Mouse (Mus musculus) hindbrain, embryonic 15.5 days (tissue): Measurements from ENCODE around the gene Hils1. TPM values are rescaled to one million over a fixed set of nuclear protein-coding genes. Genes with fewer than 3 reads are reported as not detected.
A peak's percentile ranks its signal among the peaks of the same experiment; 100 is the strongest.

Experiments
- ATAC-seq: fragments of 200-750 bp; cut with Nextera tagmentation; 2 replicates; pipeline ENCODE4 v1.8.0; 2017; ENCODE audit warnings: low read depth, moderate number of reproducible peaks, moderate TSS enrichment; ENCODE audit not compliant: low FRiP score
- H3K27ac ChIP-seq: fragments of 300-500 bp; sonication (generic); replicated peaks from 2 replicates; pipeline ENCODE4 v1.5.1; 2015; ENCODE audit warnings: mild to moderate bottlenecking, inconsistent platforms
- H3K27me3 ChIP-seq: fragments of 300-500 bp; sonication (generic); 2 replicates; pipeline ENCODE4 v1.6.1; 2015; ENCODE audit warnings: control low read depth, inconsistent platforms
- H3K36me3 ChIP-seq: fragments of 300-500 bp; sonication (generic); 2 replicates; pipeline ENCODE4 v1.6.1; 2015; ENCODE audit warnings: control low read depth, inconsistent platforms
- H3K4me1 ChIP-seq: fragments of 300-500 bp; sonication (generic); replicated peaks from 2 replicates; pipeline ENCODE4 v1.6.1; 2015; ENCODE audit warnings: control low read depth, inconsistent platforms
- H3K4me2 ChIP-seq: fragments of 300-500 bp; sonication (generic); 2 replicates; pipeline ENCODE4 v1.6.1; 2015; ENCODE audit warnings: moderate library complexity, mild to moderate bottlenecking, inconsistent platforms
- H3K4me3 ChIP-seq: fragments of 300-500 bp; sonication (generic); 2 replicates; pipeline ENCODE4 v1.5.1; 2015; ENCODE audit warnings: mild to moderate bottlenecking, inconsistent platforms
- H3K9ac ChIP-seq: fragments of 300-500 bp; sonication (generic); 2 replicates; pipeline ENCODE4 v1.6.1; 2015; ENCODE audit warnings: inconsistent platforms
- H3K9me3 ChIP-seq: fragments of 300-500 bp; sonication (generic); 2 replicates; pipeline ENCODE4 v1.6.1; 2016; ENCODE audit warnings: control low read depth, inconsistent platforms
- WGBS: fragments of 180-500 bp; shearing (Covaris S2); methylation state at CpG from one replicate; pipeline ENCODE4 v1.1.7; 2015; 5-methylcytosine and 5-hydroxymethylcytosine counted together
- polyA plus RNA-seq: library from polyadenylated mRNA; unstranded; fragments of >200 nt; fragmentation: Nextera tagmentation; extraction: Ambion mirVana; gene quantifications from 2 replicates; pipeline ENCODE4 v1.2.1, GENCODE M21; 2015

The Hils1 gene
- polyA plus RNA-seq, 1 experiment from 2014 or later: not detected

- ATAC-seq: no peak
- Histone ChIP-seq H3K4me3 (no peak overlapping the region), H3K36me3 (peaks cover 38% of the 10 kb centered on the region), H3K9me3 (no peaks in the 10 kb centered on the region), H3K4me2 (no peak overlapping the region), H3K27me3 (no peaks in the 10 kb centered on the region), H3K4me1 (peaks cover 40% of the 10 kb centered on the region), H3K9ac (no peak overlapping the region), H3K27ac (peak overlapping the region; percentile 67; the same call in 1 of the 2 replicates)
- WGBS: 77% methylated on average over 8 of the region's 8 CpGs
These were observed 32.7 kb downstream of the Hils1 start for GRCm38 (mm10) chr11:95000128-95000527.

DNA sequence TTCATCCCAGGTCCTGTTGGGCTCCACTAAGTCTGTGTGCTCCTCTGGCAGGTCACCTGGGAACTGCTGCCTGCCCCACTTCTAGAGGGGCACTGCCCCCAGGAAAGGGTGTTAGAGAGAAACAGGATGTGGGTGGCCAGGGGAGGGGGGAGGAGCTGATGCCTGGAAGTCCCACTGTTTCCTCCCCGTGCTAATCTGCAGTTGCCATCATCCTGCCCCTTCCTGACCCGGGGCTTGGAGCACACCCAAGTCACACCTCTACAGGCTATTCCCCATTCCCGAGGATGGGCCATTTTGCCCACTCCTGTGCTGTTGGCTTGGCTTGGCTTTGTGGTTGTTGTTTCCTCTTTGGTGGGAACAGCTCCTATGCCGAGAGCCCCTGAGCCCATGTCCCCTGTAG lies 33.2 kb downstream of the Hils1 start:
- Histone ChIP-seq H3K27me3 (no peaks in the 10 kb centered on the region), H3K4me3 (no peak overlapping the region), H3K4me1 (peaks cover 36% of the 10 kb centered on the region), H3K9me3 (no peaks in the 10 kb centered on the region), H3K36me3 (peaks cover 38% of the 10 kb centered on the region), H3K9ac (peak overlapping the region; percentile 12; the same call in 1 of the 2 replicates), H3K4me2 (peak overlapping the region; percentile 16; the same call in 1 of the 2 replicates), H3K27ac (peak overlapping the region; percentile 67)
- 38% methylated on average over 4 of the region's 4 CpGs for WGBS
- 0 out of 2 replicates have a peak, but pooled peaks have one; percentile 3 for ATAC-seq

DNA sequence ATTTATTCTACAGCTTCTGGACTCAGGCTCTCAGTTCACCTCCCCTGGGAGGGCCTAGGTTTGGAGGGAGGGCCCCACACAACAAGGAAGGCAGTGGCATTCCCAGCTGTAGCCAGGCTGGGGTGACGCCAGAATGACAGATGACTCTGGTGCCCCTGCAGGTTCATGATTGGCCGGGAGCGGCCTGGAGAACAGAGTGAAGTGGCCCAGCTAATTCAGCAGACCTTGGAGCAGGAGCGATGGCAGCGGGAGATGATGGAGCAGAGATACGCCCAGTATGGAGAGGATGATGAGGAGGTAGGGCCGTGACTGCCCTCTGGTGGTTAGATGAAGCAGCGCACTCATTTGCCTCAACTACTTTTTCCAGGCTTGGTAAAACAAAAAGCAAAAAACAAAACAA lies 33.7 kb downstream of the Hils1 start:
- Histone ChIP-seq H3K4me1 (peaks cover 34% of the 10 kb centered on the region), H3K36me3 (peaks cover 38% of the 10 kb centered on the region), H3K4me2 (peak overlapping the region; percentile 16; the same call in 1 of the 2 replicates), H3K9me3 (no peaks in the 10 kb centered on the region), H3K4me3 (no peak overlapping the region), H3K27ac (peak overlapping the region; percentile 67), H3K9ac (peak overlapping the region; percentile 12; the same call in 1 of the 2 replicates), H3K27me3 (no peaks in the 10 kb centered on the region)
- 0% methylated on average over 8 of the region's 8 CpGs for WGBS
- peak; percentile 49; the same call in 1 of the 2 replicates for ATAC-seq

- no peak overlapping the region for H3K4me2 ChIP-seq
- H3K9me3 ChIP-seq: no peaks in the 10 kb centered on the region
- peaks cover 35% of the 10 kb centered on the region for H3K4me1 ChIP-seq
- ATAC-seq: no peak
- WGBS: 83% methylated on average over 21 of the region's 21 CpGs
- H3K9ac ChIP-seq: no peak overlapping the region
- H3K36me3 ChIP-seq: peaks cover 33% of the 10 kb centered on the region
- H3K4me3 ChIP-seq: no peak overlapping the region
- no peaks in the 10 kb centered on the region for H3K27me3 ChIP-seq
- H3K27ac ChIP-seq: no peak overlapping the region
These were observed 34.4 kb downstream of the Hils1 start for GRCm38 (mm10) chr11:95001584-95002347.

GRCm38 (mm10) chr11:95002705-95003104 lies 35.3 kb downstream of the Hils1 start:
- WGBS: 93% methylated on average over 8 of the region's 8 CpGs
- no peaks in the 10 kb centered on the region for H3K27me3 ChIP-seq
- no peak overlapping the region for H3K4me3 ChIP-seq
- no peak overlapping the region for H3K27ac ChIP-seq
- no peak for ATAC-seq
- peaks cover 26% of the 10 kb centered on the region for H3K36me3 ChIP-seq
- H3K4me1 ChIP-seq: peaks cover 39% of the 10 kb centered on the region
- H3K9ac ChIP-seq: no peak overlapping the region
- no peak overlapping the region for H3K4me2 ChIP-seq
- no peaks in the 10 kb centered on the region for H3K9me3 ChIP-seq

- Histone ChIP-seq H3K36me3 (peaks cover 25% of the 10 kb centered on the region), H3K4me1 (peaks cover 46% of the 10 kb centered on the region)
- ATAC-seq: no peak
These were observed 36.9 kb downstream of the Hils1 start for GRCm38 (mm10) chr11:95004136-95004936.

DNA sequence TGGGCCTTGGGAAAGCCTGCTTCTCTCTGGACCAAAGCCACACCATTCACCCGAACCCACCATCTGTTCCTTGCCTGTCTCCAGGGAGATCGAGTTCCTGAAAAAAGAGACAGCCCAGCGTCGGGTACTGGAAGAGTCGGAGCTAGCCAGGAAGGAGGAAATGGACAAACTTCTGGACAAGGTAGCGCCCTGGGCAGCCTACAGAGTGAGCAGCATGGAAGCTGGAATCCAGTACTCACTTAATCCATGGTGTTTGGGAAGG lies 37.5 kb downstream of the Hils1 start:
- Histone ChIP-seq H3K27me3 (no peaks in the 10 kb centered on the region), H3K9ac (no peak overlapping the region), H3K27ac (no peak overlapping the region), H3K9me3 (no peaks in the 10 kb centered on the region), H3K36me3 (peaks cover 25% of the 10 kb centered on the region), H3K4me1 (peaks cover 48% of the 10 kb centered on the region), H3K4me3 (no peak overlapping the region), H3K4me2 (no peak overlapping the region)
- WGBS: 51% methylated on average over 6 of the region's 6 CpGs
- no peak for ATAC-seq

More at GRCm38 (mm10) chr11:95004136-95004936, 36.9 kb downstream of the Hils1 start:
- no peak overlapping the region for H3K4me2 ChIP-seq
- no peak overlapping the region for H3K9ac ChIP-seq
- H3K27ac ChIP-seq: no peak overlapping the region
- no peaks in the 10 kb centered on the region for H3K9me3 ChIP-seq
- WGBS: 85% methylated on average over 12 of the region's 12 CpGs
- no peaks in the 10 kb centered on the region for H3K27me3 ChIP-seq
- H3K4me3 ChIP-seq: no peak overlapping the region

DNA sequence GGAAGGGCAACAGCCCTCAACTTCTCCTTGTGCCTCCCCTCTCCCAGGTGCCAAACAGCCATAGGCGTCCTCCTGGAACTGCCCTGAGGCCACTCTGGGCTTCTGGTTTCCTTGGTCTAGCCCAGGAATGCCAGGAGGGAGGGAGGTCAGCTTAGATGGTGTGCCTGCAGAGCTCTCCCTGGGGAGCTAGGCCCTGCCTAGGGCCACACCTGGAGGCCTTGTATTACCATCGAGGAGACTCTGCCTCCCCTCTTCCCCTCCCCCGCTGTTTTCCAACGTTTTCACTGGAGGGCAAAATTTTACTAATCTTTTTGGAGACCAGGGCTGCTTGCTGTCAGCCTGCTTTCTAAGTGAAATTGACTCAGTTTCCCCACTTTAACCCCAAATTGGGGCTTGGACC lies 38.6 kb downstream of the Hils1 start:
- peaks cover 25% of the 10 kb centered on the region for H3K36me3 ChIP-seq
- no peaks in the 10 kb centered on the region for H3K27me3 ChIP-seq
- ATAC-seq: no peak
- H3K4me2 ChIP-seq: peak overlapping the region; percentile 71
- peak overlapping the region; percentile 95 for H3K27ac ChIP-seq
- peaks cover 39% of the 10 kb centered on the region for H3K4me1 ChIP-seq
- peak overlapping the region; percentile 38 for H3K4me3 ChIP-seq
- no peaks in the 10 kb centered on the region for H3K9me3 ChIP-seq
- 41% methylated on average over 4 of the region's 4 CpGs for WGBS
- no peak overlapping the region; the same call in 1 of the 2 replicates for H3K9ac ChIP-seq

DNA sequence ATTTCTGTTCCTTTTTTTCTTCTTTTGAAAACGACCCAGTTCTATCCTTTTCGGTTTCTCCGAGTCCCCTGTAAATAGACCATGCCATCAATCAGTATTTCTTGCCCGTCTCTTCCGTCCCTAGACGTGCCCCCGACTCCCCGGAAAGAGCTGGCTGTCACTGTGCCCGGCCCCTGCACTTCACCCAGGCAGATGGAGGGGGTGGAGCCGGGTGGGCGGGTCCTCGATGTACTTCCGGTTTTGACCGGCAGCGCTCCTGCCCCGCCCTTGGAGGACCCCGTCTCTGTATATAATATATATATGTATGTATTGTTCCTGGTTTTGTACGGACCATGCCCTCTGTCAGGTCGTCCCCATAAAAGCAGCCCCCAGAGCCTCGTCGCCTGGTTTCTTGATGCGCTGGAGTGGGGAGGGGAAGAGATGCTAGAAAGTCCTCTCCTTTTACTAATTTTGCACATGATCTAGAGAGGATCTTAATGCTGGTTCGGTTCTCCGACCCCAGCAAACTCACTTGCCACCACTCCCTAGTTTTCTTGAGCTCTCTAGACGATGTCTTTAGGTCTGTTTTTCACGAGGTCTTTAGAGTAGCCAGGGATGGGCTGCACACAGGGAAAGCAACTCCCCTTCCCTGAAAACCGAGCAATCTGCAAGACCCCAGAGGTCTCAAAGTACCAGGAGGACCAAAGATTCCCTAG lies 39.3 kb downstream of the Hils1 start:
- no peaks in the 10 kb centered on the region for H3K9me3 ChIP-seq
- H3K27ac ChIP-seq: peak overlapping the region; percentile 95
- 1% methylated on average over 27 of the region's 27 CpGs for WGBS
- H3K27me3 ChIP-seq: no peaks in the 10 kb centered on the region
- peak overlapping the region; percentile 71 for H3K4me2 ChIP-seq
- peaks cover 21% of the 10 kb centered on the region for H3K36me3 ChIP-seq
- ATAC-seq: peak; percentile 57
- peak overlapping the region; percentile 51 for H3K9ac ChIP-seq
- peak overlapping the region; percentile 38 for H3K4me3 ChIP-seq
- H3K4me1 ChIP-seq: peaks cover 43% of the 10 kb centered on the region

GRCm38 (mm10) chr11:95007418-95007817 lies 40.0 kb downstream of the Hils1 start:
- Histone ChIP-seq H3K9me3 (no peaks in the 10 kb centered on the region), H3K27me3 (no peaks in the 10 kb centered on the region), H3K4me1 (peaks cover 50% of the 10 kb centered on the region), H3K9ac (no peak overlapping the region), H3K4me3 (no peak overlapping the region), H3K27ac (peak overlapping the region; percentile 95), H3K4me2 (peak overlapping the region; percentile 71), H3K36me3 (peaks cover 14% of the 10 kb centered on the region; the same call in 1 of the 2 replicates)
- ATAC-seq: no peak
- 86% methylated on average over 3 of the region's 3 CpGs for WGBS

DNA sequence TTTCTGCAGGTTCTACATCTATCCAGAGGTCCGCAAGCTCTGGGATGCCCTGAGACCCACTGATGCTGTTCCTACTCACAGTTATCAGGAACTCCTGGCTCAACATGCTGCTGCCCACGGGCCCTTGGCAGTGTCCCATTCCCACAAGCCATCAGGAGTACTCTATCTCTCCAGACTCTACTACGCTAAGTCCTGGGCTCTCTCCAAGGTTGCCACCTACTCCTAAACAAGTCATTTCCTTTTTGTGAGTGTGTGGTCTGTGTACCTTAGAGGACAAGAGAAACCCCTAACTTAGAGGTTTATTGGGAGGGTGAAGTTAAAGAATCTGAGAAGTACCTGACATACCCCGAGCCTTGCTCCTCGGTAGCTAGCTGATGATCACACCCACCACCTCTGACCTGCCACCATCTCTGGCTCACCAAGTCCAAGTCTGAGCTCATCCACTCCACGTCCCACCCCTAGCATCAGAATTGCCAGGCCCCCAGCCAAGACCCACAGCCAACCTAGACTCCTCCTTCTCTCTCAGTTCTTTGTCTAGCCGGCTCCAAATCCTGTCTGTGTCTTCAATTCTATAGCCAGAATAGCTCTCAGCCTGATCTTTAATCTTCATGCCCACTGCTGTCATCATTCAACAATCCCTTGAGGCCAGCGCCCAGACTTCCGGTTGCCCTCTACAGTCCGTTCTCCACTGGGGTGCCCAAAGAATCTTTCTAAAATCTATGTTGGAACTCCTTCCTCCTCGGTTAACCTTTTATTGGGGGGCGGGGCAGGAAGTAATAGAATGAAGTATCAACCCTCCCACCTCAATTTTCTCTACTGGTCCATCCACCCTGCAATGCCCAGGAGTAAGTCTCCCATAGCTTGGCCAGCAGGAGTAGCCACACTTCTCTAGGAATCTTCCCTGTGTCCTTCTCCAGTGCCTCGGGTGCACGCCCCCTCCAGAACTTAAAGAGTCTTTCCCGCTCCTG lies 41.6 kb downstream of the Hils1 start:
- Histone ChIP-seq H3K36me3 (peaks cover 6% of the 10 kb centered on the region; the same call in 1 of the 2 replicates), H3K27me3 (no peaks in the 10 kb centered on the region), H3K4me1 (peaks cover 63% of the 10 kb centered on the region), H3K9ac (peak overlapping the region; percentile 93), H3K4me3 (peak overlapping the region; percentile 76), H3K27ac (peak overlapping the region; percentile 95), H3K9me3 (no peaks in the 10 kb centered on the region), H3K4me2 (peak overlapping the region; percentile 92)
- WGBS: 27% methylated on average over 15 of the region's 15 CpGs
- ATAC-seq: peak; percentile 4; the same call in 1 of the 2 replicates
